Mouse (Mus musculus): Measurements from ENCODE around the gene Pou2f1.

- TF ChIP-seq POLR2A (IDR thresholded peaks at IDR 0.05; ENCODE audit: insufficient read depth, low read depth, low read length) (no peak), CTCF (IDR thresholded peaks at IDR 0.05) (no peak), EP300 (IDR thresholded peaks at IDR 0.05; ENCODE audit: insufficient read depth, low read depth, low read length) (no peak)
These were observed 41.1 kb upstream of the Pou2f1 start for GRCm38 (mm10) chr1:166043451-166044149.
